Mouse (Mus musculus) urinary bladder, postnatal 4 days (tissue): ENCODE measurements around the gene Gpx3.
A peak's percentile ranks its signal among the peaks of the same experiment; 100 is the strongest.

Source experiments
- DNase-seq, 2 experiments: peaks; one replicate each; pipeline ENCODE4 v3.0.0; 2021 to 2022; ENCODE audit warnings: low spot score in 2 of 2

Gene Gpx3

GRCm38 (mm10) chr11:54912503-54913316 lies 10.5 kb downstream of the Gpx3 start:
- DNase-seq, result no peak

DNA sequence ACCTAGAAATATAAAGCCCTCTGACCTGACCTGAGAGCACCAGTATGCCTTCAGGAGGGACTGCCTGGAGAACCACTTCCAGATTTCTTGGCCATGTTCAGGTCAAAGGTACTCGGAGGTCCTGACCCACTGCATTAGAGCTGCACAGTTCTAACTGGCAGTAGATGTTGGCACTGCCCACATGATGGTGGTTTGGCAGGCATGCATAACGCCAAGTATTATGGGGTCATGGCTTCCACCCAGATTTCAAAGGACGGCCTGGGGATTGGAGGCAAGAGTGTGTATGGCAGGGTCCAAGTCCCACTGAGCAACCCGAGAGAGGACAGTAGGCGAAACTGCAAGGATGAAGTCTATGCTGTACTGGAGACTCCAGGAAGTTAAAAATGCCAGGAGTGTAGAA lies 11.6 kb downstream of the Gpx3 start:
- no peak for DNase-seq

- DNase-seq, result no peak
These were observed 15.2 kb downstream of the Gpx3 start for GRCm38 (mm10) chr11:54917461-54917860.

- no peak for DNase-seq
These were observed 16.0 kb downstream of the Gpx3 start for GRCm38 (mm10) chr11:54918273-54918672.

DNA sequence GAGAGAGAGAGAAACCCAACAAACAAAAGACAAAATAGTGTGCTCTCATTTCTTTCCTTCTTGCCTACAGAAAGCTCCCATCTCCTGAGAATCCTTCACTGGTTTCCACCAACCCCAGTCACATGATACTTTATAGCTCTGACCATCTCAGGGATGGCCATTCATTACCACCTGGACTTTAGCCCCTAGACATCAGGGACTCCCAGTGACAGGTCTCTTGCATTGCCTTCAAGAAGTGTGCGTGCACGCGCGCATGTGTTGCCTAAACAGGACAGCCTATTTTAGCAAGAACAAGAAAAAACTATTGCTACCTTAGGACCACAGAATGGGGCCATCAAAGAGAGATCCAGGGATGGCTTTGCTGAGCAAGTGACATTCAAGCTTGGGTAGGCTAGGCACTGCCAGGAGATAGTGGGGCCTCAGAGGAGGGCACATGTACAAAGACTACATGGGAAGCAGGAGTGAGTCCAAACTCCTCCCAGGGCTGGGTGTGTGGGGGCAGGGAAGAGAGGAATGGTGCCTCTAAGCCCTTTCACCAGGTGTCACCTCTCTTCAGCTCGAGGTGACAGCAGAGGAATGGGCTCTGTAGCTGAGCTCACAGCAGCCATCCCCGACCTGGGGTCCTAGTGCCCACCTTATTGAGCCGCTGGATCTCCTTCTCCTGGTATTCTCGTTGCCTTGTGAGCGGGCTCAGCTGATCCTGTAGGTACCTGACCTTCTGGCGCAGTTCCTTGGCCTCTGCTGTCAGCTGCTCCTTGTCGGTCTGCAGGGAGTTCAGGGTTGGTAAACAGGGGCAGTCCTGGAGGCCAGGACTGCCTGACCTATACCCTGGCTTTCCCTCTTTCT lies 18.1 kb downstream of the Gpx3 start:
- DNase-seq, result no peak

DNA sequence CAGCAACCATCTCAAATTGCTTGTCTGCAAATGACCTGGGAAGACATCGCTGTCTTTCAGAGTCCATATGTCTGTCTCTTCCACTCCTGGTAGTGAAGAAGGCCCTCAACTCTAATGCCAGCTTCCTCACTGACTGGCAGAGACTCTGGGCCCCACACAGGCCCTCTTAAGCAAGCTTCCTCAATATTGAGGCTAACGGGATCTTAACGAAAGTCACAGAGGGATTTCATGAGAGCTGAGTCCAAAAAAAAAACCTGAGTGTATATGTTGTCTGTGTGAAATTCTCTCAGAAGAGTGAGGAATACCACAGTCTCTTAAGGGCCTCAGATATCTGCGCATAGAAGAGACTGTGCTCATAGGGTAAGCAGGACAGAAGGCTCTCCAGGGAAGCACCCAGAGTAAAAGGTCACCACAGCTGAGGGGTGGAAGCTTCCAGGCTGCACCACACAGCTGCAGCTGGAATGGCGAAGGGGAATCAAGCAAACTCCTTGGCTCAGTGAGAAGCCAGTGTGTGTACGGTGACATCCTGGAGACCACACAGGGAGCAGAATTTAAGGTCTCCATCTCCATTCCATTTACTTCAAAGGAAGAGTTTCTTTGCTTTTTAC lies 18.8 kb downstream of the Gpx3 start:
- no peak for DNase-seq

DNA sequence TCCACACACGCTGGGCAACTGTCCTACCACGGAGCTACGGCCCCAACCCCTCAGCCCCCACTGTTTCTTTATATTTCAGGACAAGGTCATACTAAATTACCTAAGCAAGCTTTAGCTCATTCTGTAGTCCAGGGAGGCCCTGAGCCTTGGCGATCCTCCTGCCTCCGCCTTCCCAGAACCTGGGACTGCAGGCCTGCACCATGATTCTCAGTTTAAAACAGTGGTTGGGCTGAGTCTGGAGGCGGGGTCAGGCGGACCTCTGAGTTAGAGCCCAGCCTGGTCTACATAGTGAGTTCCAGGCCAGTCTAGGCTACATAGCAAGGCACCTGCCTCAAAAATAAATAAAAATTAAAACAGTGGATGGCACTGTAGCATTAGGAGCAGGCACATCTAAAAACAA lies 19.5 kb downstream of the Gpx3 start:
- peak in 1 of 2 experiments; percentile 44 for DNase-seq

DNA sequence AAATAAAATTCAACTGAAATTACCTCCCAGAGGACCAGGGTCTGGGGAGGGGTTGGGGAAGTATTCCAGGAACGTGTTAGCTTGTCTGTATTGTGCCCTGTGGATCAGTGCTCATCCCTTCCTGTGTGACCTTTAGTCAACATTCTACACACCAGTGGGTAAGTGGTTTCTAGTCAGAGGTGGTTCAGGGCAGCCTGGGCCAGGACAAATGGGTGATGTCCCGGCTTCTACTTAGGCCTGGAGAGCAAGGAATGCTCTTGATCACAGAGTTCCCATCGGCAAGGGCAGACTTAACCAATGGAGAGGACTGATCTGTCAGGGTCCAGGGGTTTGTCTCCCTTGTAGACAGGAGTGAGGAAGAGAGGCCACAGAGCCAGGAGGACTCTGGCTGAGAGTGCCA lies 20.2 kb downstream of the Gpx3 start:
- no peak for DNase-seq

GRCm38 (mm10) chr11:54924145-54924544 lies 21.9 kb downstream of the Gpx3 start:
- DNase-seq, result no peak

GRCm38 (mm10) chr11:54927346-54928140 lies 25.3 kb downstream of the Gpx3 start:
- no peak for DNase-seq

DNA sequence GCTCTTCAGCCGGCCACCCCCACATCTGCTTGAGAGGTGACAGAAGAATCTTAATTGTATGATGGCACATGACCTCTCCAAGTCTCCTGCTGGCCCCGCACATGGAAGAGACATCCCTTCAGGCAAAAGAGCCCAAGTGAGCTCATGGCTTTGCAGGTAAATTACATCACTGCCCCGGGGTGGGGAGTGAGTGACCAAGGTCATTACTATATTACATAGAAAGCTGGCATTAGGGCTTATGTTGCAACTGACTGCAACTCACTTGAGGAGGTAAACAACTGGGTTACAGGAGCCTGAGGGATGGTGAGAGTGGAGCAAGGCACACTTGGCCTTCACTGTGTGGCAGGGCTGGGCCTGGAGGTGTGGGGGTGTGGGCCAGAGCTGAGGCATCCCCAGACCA lies 26.0 kb downstream of the Gpx3 start:
- no peak for DNase-seq

GRCm38 (mm10) chr11:54928886-54929285 lies 26.6 kb downstream of the Gpx3 start:
- DNase-seq, result no peak

DNA sequence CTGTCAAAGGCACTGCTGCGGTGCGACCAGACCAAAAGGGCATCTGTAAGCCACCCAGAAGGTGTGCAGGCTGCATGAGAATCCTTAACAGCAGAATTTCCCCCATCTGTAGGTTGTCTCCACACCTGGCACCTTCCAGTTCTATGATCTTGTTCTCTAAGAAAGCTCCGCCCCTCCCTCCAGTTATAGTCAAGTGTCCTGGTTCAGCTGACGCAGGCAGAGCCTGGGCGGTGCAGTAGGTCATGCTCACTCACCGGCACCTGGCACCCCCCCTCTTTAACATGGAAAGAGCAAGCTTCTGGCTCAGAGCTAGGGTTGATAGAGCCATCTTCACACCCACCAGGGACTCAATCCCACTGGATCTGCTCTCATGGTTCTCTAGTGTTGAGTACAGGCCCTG lies 27.0 kb downstream of the Gpx3 start:
- DNase-seq, result no peak

- DNase-seq, result no peak
These were observed 27.5 kb downstream of the Gpx3 start for GRCm38 (mm10) chr11:54929744-54930143.

GRCm38 (mm10) chr11:54930318-54930979 lies 28.2 kb downstream of the Gpx3 start:
- DNase-seq, result no peak

GRCm38 (mm10) chr11:54931405-54932093 lies 29.3 kb downstream of the Gpx3 start:
- DNase-seq, result no peak

GRCm38 (mm10) chr11:54932540-54932939 lies 30.3 kb downstream of the Gpx3 start:
- no peak for DNase-seq

DNA sequence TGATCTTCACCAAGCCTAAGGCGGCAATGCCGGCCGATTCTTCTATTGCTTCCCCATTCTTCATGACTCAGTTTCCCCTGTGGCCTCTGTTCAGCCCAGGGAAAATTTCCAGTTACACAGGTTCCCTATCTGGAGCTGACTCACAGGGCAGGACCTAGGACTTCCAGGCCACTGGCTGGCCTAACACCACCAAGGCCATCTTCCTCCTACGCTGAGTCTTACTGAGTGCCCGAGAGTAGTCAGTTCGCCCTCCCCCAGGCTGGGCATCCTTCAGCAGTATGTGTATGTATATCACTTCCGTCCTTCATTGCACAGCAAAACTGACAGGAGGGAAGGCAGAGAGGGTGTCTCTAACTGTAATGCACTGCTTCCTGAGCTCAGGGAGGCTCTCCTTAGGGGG lies 31.9 kb downstream of the Gpx3 start:
- no peak for DNase-seq

DNA sequence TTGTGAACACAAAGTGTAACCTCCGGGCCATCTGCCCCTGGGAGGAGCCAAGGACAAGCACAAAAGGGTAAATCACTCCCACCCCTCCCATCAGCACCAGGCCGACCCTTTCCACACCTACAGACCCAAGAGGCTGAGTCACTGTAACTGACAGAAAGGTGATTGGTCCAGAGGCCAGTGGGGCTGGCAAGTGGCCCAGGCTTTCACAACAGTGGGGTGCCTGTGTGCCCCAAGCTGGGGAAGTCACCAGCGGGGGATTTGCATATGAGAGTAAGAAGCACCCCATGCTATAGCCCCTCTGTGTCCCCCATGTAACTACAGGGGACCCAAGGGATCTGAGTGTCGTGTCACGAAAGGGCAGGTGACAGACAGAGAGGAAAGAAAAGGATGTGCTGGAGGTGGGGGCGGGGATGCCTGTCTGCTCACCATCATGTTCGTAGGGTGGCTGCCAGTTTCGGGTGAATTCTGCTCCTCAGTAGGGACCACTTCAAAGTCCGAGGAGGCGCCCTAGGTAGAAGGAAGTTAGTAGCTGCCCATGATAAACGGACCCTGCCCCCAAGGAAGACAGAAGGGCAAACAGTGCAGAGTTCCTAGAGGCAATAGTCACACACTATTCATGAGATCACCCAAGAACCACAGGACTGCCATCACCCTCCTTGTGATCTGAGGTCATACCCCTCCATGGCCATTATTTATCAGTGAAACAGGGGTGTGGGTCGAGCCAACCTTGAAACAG lies 34.0 kb downstream of the Gpx3 start:
- DNase-seq, result no peak

GRCm38 (mm10) chr11:54936771-54937140 lies 34.5 kb downstream of the Gpx3 start:
- DNase-seq, result no peak
